Mouse (Mus musculus) spleen, adult 18-20 months (tissue): Measurements from ENCODE around the gene Mink1.
"Not testable (repeated sequence)": the region's sequence is repeated elsewhere in the genome, so short reads cannot be mapped to it uniquely, and the experiment has no call there.

Experiments used
- DNase-seq, 2 experiments: peaks; one replicate each; pipeline ENCODE4 v3.0.0; 2022; ENCODE audit warnings: mixed read lengths in 2 of 2

Mink1 gene

GRCm38 (mm10) chr11:70562287-70562994 is at the start of gene Mink1:
Gene Mink1 (plus strand): TSS chr11:70562881.
- DNase-seq, result peak; percentile 82 to 87

GRCm38 (mm10) chr11:70513520-70513919 is 49.2 kb upstream of the Mink1 start:
- no peak for DNase-seq

DNA sequence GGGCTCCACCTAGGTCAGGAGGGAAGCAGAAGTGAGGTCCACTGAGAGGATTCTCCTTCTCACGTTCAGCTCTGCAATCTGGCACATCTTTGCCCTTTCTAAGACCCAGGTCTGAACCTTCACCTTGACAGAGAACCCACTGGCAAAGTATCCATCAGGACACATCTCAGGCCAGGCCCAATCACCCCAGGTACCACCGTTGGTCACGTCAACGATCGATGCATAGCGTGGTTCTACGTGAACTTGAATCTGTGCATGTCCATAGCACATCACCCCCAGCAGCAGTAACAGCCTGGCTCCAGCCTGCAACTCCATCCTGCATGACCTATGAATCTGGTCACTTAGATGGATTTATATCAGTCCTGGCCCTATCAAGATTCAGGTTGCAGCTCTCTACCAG is 48.4 kb upstream of the Mink1 start, which contains the start of gene Vmo1:
Gene Vmo1 (minus strand): TSS at position 329 of the 400 bp plus-strand sequence.
- no peak for DNase-seq

GRCm38 (mm10) chr11:70516352-70516751 is 46.3 kb upstream of the Mink1 start:
- no peak for DNase-seq

DNA sequence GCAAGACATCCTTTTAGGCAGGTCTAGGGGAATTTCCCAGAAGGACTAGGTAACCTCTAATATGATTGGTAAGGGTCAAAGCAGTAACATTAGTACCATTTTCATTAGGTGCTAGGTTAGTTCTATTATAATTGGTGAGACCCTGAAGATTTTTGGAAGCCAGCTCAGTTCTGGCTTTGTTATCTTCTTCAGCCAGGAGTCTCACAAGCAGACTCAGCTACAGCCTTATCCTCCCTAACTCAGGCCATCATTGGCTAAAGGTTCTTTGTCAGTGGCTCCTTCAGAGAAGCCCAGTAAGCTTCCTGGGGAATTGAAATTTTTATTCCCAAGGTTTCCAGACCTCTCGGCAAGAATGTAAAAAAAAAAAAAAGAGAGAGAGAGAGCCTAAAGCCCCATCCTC is 44.2 kb upstream of the Mink1 start:
- no peak for DNase-seq

DNA sequence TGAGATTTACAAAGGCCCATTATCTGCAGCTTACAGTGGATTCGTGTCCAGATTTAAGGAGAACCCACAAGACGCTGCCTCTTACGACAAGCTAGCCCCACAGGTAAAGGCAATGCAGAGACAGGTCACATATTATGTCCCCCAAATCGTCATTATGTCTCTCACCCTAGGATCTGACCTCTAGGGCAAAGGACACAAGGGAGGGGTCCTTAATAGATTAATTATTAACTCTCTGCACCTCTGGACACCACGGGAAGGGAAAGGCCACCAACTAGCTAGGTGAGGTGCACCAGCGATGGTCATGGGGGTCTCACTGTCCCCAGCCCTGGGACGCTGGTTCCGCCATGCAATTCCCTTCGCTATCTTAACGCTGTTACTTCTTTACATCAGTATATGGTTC is 43.8 kb upstream of the Mink1 start, which contains the start of gene Gltpd2:
Gene Gltpd2 (plus strand): TSS at position 274 of the 400 bp plus-strand sequence.
- DNase-seq, result no peak

GRCm38 (mm10) chr11:70520178-70520769 is 42.4 kb upstream of the Mink1 start:
- no peak for DNase-seq

DNA sequence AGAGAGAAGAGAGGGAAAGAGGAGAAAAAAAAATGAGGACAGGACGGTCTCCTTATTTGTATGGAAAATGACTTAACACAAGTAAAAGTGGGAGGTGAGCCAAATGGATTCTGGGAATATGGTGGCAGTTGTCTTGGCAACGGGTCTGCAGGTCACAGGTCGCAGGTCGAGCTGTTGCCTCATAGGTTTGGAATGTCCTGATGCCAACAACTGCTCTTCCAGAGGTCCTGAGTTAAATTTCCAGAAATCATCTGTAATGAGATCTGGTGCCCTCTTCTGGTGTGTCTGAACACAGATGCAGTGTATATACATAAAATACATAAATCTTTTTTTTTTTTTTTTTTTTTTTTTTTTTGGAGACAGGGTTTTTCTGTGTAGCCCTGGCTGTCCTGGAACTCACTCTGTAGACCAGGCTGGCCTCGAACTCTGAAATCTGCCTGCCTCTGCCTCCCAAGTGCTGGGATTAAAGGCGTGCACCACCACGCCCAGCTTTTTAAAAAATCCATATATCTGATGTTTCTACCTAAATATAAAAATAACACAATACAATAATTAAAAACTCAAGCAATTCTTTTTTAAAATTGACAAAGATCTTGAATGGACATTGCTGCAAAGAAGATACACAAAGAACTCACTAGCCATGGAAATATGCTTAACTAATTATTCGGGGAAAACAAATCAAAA is 39.2 kb upstream of the Mink1 start:
- not testable (repeated sequence) for DNase-seq

GRCm38 (mm10) chr11:70524782-70525181 is 37.9 kb upstream of the Mink1 start:
- no peak for DNase-seq

- DNase-seq, result peak; percentile 77 to 81
Observed at GRCm38 (mm10) chr11:70525184-70525678, 37.5 kb upstream of the Mink1 start, which contains the start of gene Psmb6. Gene Psmb6 (plus strand): TSS chr11:70525367.

- no peak for DNase-seq
Observed at GRCm38 (mm10) chr11:70525726-70526125, 37.0 kb upstream of the Mink1 start.

DNA sequence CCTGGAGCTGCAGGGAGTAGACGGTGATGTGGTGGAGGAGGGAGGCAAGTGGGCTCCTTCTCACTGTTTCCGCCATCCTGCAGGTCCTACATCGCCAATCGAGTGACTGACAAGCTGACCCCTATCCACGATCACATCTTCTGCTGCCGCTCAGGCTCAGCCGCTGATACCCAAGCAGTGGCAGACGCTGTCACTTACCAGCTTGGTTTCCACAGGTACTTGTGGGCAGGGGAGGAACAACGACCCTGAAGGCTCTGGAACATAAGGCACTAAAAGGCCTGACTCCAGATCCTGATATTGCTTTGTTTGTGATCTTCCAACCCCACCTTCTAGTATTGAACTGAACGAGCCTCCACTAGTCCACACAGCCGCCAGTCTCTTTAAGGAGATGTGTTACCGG is 36.5 kb upstream of the Mink1 start:
- no peak for DNase-seq

- no peak for DNase-seq
Observed at GRCm38 (mm10) chr11:70528610-70529009, 34.1 kb upstream of the Mink1 start.

DNA sequence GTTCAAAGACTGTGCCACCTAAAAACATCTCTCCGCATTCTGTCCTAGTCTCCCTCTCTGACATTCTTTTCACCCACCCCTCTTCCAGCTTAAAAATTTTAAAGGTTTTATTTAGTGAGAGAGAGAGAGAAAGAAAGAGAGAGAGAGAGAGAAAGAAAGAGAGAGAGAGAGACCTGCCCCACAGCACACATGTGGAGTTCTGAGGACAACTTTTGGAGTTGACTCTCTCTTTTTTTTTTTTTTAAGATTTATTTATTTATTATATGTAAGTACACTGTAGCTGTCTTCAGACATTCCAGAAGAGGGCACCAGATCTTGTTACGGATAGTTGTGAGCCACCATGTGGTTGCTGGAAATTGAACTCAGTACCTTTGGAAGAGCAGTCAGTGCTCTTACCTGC is 31.6 kb upstream of the Mink1 start:
- DNase-seq, result not testable (repeated sequence)

GRCm38 (mm10) chr11:70532839-70533238 is 29.8 kb upstream of the Mink1 start, which contains the start of gene Gm40193:
Gene Gm40193 (minus strand): TSS chr11:70532939.
- no peak for DNase-seq

DNA sequence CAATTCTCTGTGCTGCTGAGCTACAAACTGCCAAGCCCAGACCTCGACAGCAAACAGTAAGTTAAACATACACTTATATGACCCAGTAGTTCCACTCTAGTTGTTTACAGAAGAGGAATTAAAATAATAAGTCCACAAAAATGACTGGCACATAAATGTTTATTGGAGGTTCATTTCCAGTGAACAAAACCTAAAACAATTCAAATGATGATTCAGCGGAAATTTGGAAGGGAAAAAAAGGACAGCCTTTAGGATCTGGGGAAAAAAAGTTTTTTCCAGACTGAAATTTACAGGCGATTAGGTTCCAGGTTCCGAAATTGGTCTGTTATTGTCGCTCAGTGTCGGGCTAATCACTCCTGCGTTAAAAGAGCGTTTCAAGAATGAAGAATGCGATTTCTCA is 23.3 kb upstream of the Mink1 start:
- no peak for DNase-seq

DNA sequence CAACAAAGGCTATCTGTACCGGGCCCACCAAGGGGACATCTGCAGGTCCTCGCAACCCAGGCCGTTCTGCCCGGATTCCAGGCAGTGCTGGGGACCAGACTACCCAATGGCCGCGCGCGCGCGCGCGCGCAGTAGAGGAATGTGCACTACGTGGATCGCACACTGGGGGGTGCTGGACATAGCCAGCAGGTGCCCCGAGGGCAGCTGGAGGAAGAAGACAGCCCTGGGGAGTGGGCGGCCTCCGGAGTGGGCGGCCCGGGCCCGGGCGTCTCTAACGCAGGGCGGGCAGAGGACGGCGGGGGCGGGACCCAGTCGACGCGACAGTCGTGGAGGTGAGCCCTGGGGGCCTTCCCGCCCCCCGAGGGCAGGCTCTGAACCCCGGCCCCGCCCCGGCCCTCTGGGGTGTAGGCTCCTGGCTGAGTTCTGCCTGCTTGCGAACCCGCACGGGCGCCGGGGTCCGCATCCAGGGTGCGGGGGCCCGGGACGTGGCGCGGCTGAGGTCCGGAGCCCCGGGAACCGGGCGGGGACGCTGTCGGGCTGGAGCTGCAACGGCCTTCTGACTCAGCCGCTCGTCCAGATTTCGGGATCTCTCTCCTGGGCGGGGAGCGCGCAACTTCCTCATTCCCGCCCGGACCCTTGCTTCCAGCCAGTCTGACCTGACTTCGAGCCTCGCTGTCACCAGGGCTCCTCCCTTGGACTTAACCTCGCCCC is 22.6 kb upstream of the Mink1 start, which contains the start of gene Pld2:
Gene Pld2 (plus strand): TSS at position 188 of the 711 bp plus-strand sequence.
- peak; percentile 83 for DNase-seq

GRCm38 (mm10) chr11:70540928-70541327 is 21.8 kb upstream of the Mink1 start:
- no peak for DNase-seq

DNA sequence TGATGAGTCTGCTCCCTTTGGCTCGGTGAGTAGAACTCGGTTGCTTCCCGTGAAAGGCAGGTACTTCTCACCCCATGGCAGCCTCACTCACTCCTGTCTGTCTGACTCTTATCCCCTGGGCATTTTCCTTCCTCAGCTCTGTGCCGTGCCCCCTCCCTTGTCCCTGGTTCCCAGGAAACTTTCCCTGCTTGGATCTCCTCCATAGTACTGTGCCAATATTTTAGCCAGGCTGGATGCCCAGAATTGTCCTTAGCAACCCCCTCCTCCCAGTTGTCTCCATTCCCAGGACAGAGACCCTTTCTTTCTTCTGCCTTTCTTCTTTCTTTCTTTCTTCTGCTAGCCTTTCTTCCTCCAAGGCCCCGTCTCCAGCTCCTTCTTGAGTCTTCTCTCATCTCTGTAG is 21.3 kb upstream of the Mink1 start:
- no peak for DNase-seq

- DNase-seq, result no peak
Observed at GRCm38 (mm10) chr11:70544496-70544895, 18.2 kb upstream of the Mink1 start.

DNA sequence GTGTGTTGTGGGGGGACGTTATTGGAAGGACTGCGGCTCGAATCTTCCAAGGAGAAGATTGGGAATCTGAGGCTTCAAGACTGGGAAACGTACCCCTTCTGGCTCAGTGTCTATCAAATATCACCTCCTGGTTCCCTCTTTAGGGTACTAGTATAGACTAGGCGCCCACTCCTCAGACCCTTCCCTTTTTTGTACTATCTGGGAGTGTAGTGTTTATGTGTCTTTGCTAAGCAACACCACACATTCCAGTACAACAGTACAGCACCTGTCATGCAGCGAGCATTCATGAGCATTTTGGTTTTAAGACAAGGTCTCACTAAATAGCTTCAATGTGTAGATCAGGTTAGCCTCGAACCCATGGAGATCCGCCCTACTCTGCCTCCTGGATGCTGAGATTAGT is 11.2 kb upstream of the Mink1 start:
- no peak for DNase-seq

DNA sequence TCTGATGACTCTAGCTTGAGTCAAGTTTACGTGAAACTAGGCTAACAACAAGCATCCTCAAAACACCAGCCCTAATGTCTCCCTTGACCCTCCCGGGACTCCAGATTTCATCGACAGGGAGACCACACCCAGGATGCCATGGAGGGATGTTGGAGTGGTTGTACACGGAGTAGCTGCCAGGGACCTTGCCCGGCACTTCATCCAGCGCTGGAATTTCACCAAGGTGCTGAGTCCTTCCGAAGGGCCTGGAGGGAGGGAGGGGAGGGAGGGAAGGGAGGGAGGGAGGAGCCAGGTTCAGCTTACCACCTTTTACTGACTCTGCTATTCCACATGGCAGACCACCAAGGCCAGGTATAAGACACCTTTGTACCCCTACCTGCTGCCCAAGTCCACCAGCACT is 8.7 kb upstream of the Mink1 start:
- no peak for DNase-seq

- no peak for DNase-seq
Observed at GRCm38 (mm10) chr11:70557545-70557944, 5.1 kb upstream of the Mink1 start.
